32 mouse cellular contexts compared by ENCODE assay signal in the genomic region with DNA sequence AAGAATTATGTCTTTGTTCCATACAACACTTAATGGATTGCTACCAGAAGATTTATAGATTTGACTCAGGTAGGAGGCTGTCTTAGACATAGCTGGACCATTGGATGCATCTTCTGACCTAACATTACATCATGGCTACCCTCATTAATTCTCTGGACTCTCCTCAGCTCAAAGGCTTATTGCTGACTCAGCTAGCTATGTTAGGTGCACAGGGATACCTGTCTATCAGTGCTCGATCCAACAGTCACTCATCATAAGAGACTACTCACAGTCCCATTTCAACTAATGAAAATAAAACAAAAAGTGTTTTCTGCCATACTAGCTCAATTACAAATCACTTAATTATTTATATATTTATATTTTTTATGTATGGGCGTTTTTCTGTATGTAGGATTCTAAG.
"Had no signal": no experiment of that assay in that cellular context is flagged by ENCODE, and none has a peak within 500 bp of the region (broad histone marks: within the 10 kb centered on the region; RNA-seq: fewer than 3 reads in every experiment).

No protein-coding gene starts in this region.

- H3K9ac ChIP-seq: limb, embryonic 12.5 days; limb, embryonic 13.5 days; limb, embryonic 15.5 days; liver, embryonic 12.5 days; liver, embryonic 13.5 days; liver, embryonic 14.5 days; liver, embryonic 15.5 days; liver, postnatal 0 days; lung, embryonic 14.5 days; lung, embryonic 15.5 days; midbrain, embryonic 12.5 days; midbrain, embryonic 13.5 days; midbrain, embryonic 15.5 days; neural tube, embryonic 12.5 days had no signal

- H3K9me3 ChIP-seq: limb, embryonic 10.5 days; limb, embryonic 12.5 days; limb, embryonic 13.5 days; limb, embryonic 15.5 days; liver, embryonic 12.5 days; liver, embryonic 13.5 days; liver, embryonic 15.5 days; lung, embryonic 15.5 days; megakaryocyte, embryonic 14.5 days; midbrain, embryonic 10.5 days; midbrain, embryonic 12.5 days; midbrain, embryonic 13.5 days; midbrain, embryonic 15.5 days; neural tube, embryonic 12.5 days had no signal

- H3K4me3 ChIP-seq: limb, embryonic 10.5 days; limb, embryonic 12.5 days; limb, embryonic 13.5 days; limb, embryonic 15.5 days; liver, embryonic 12.5 days; liver, embryonic 13.5 days; liver, embryonic 15.5 days; lung, embryonic 15.5 days; megakaryocyte, embryonic 14.5 days; midbrain, embryonic 10.5 days; midbrain, embryonic 12.5 days; midbrain, embryonic 13.5 days; midbrain, embryonic 15.5 days; myocyte; neural tube, embryonic 12.5 days had no signal

- H3K27me3 ChIP-seq: limb, embryonic 12.5 days; limb, embryonic 13.5 days; limb, embryonic 15.5 days; liver, embryonic 12.5 days; liver, embryonic 13.5 days; liver, embryonic 15.5 days; lung, embryonic 15.5 days; megakaryocyte, embryonic 14.5 days; midbrain, embryonic 12.5 days; midbrain, embryonic 13.5 days; midbrain, embryonic 15.5 days; neural tube, embryonic 12.5 days had no signal

- H3K36me3 ChIP-seq: limb, embryonic 10.5 days; limb, embryonic 12.5 days; limb, embryonic 13.5 days; limb, embryonic 15.5 days; liver, embryonic 12.5 days; liver, embryonic 13.5 days; liver, embryonic 15.5 days; lung, embryonic 15.5 days; midbrain, embryonic 10.5 days; midbrain, embryonic 12.5 days; midbrain, embryonic 13.5 days; midbrain, embryonic 15.5 days; neural tube, embryonic 12.5 days had no signal

- ATAC-seq: liver, embryonic 12.5 days; liver, postnatal 0 days; lung, postnatal 0 days; midbrain, embryonic 13.5 days; midbrain, embryonic 15.5 days; midbrain, embryonic 16.5 days had no signal

- H3K27ac ChIP-seq: limb, embryonic 10.5 days; limb, embryonic 12.5 days; limb, embryonic 13.5 days; limb, embryonic 15.5 days; liver, embryonic 12.5 days; liver, embryonic 13.5 days; liver, embryonic 14.5 days; liver, embryonic 15.5 days; lung, embryonic 15.5 days; macrophage; midbrain, embryonic 10.5 days; midbrain, embryonic 12.5 days; midbrain, embryonic 13.5 days; midbrain, embryonic 15.5 days; neural tube, embryonic 12.5 days had no signal

- DNase-seq: left cerebral cortex, postnatal 4 days; liver; liver, embryonic 13.5 days; liver, postnatal 0 days; lung, adult 18-20 months; lung, adult 2 months; lung, postnatal 10 days; lung, postnatal 14 days; lung, postnatal 36 days; lung, postnatal 4 days; midbrain, embryonic 14.5 days had no signal

- H3K4me2 ChIP-seq: limb, embryonic 12.5 days; limb, embryonic 13.5 days; limb, embryonic 15.5 days; liver, embryonic 11.5 days; liver, embryonic 12.5 days; liver, embryonic 13.5 days; liver, embryonic 15.5 days; lung, embryonic 14.5 days; lung, embryonic 15.5 days; midbrain, embryonic 11.5 days; midbrain, embryonic 12.5 days; midbrain, embryonic 13.5 days; midbrain, embryonic 15.5 days; neural tube, embryonic 12.5 days had no signal

- H3K4me1 ChIP-seq: limb, embryonic 10.5 days; limb, embryonic 12.5 days; limb, embryonic 13.5 days; limb, embryonic 15.5 days; liver, embryonic 12.5 days; liver, embryonic 13.5 days; liver, embryonic 15.5 days; lung, embryonic 15.5 days; megakaryocyte, embryonic 14.5 days; midbrain, embryonic 10.5 days; midbrain, embryonic 12.5 days; midbrain, embryonic 13.5 days; midbrain, embryonic 15.5 days; neural tube, embryonic 12.5 days had no signal
